Mouse (Mus musculus) kidney, embryonic 15.5 days (tissue): ENCODE results near the gene Ptgs1. TPM values are rescaled to one million over a fixed set of nuclear protein-coding genes. Genes with fewer than 3 reads are reported as not detected.

ENCODE experiments used
- ATAC-seq: fragments of 200-750 bp; cut with Nextera tagmentation; replicated peaks from 2 replicates; pipeline ENCODE4 v1.8.0; 2017; ENCODE audit warnings: moderate TSS enrichment; ENCODE audit not compliant: low FRiP score
- H3K27ac ChIP-seq: fragments of 300-500 bp; sonication (generic); 2 replicates; pipeline ENCODE4 v1.5.1; 2015; ENCODE audit warnings: mild to moderate bottlenecking, inconsistent platforms
- H3K27me3 ChIP-seq: fragments of 300-500 bp; sonication (generic); 2 replicates; pipeline ENCODE4 v1.6.1; 2015; ENCODE audit warnings: inconsistent platforms
- H3K36me3 ChIP-seq: fragments of 300-500 bp; sonication (generic); 2 replicates; pipeline ENCODE4 v1.6.1; 2015; ENCODE audit warnings: inconsistent platforms
- H3K4me1 ChIP-seq: fragments of 300-500 bp; sonication (generic); 2 replicates; pipeline ENCODE4 v1.6.1; 2015; ENCODE audit warnings: inconsistent platforms
- H3K4me2 ChIP-seq: fragments of 300-500 bp; sonication (generic); 2 replicates; pipeline ENCODE4 v1.6.1; 2015; ENCODE audit warnings: moderate library complexity, mild to moderate bottlenecking, inconsistent platforms
- H3K4me3 ChIP-seq: fragments of 300-500 bp; sonication (generic); replicated peaks from 2 replicates; pipeline ENCODE4 v1.5.1; 2015; ENCODE audit warnings: mild to moderate bottlenecking, inconsistent platforms
- H3K9ac ChIP-seq: fragments of 300-500 bp; sonication (generic); 2 replicates; pipeline ENCODE4 v1.6.1; 2015; ENCODE audit warnings: mild to moderate bottlenecking, inconsistent platforms
- H3K9me3 ChIP-seq: fragments of 300-500 bp; sonication (generic); replicated peaks from 2 replicates; pipeline ENCODE4 v1.6.1; 2016; ENCODE audit warnings: inconsistent platforms
- WGBS: fragments of 180-500 bp; shearing (Covaris S2); methylation state at CpG from one replicate; pipeline ENCODE4 v1.1.7; 2015; ENCODE audit warnings: mixed read lengths; 5-methylcytosine and 5-hydroxymethylcytosine counted together
- polyA plus RNA-seq: library from polyadenylated mRNA; unstranded; fragments of >200 nt; fragmentation: Nextera tagmentation; extraction: Ambion mirVana; gene quantifications from 2 replicates; pipeline ENCODE4 v1.2.1, GENCODE M21; 2015

Ptgs1 gene
- polyA plus RNA-seq, 1 experiment from 2014 or later: 29.2 TPM

GRCm38 (mm10) chr2:36216953-36217573 lies 13.2 kb upstream of the Ptgs1 start:
- Histone ChIP-seq H3K27me3 (0 out of 2 replicates have a peak, but pooled peaks cover 5% of the 10 kb centered on the region), H3K9me3 (no peaks in the 10 kb centered on the region), H3K27ac (peak overlapping the region; percentile 77), H3K9ac (no peak overlapping the region), H3K36me3 (no peaks in the 10 kb centered on the region), H3K4me2 (peak overlapping the region; percentile 31), H3K4me1 (peaks cover 48% of the 10 kb centered on the region), H3K4me3 (no peak overlapping the region; the same call in 1 of the 2 replicates)
- 41% methylated on average over 4 of the region's 4 CpGs for WGBS
- peak; percentile 47 for ATAC-seq

GRCm38 (mm10) chr2:36217692-36218233 lies 12.5 kb upstream of the Ptgs1 start:
- Histone ChIP-seq H3K27ac (peak overlapping the region; percentile 77), H3K36me3 (no peaks in the 10 kb centered on the region), H3K4me1 (peaks cover 42% of the 10 kb centered on the region), H3K4me2 (peak overlapping the region; percentile 31), H3K4me3 (no peak overlapping the region), H3K9ac (no peak overlapping the region), H3K27me3 (no peaks in the 10 kb centered on the region), H3K9me3 (no peaks in the 10 kb centered on the region)
- ATAC-seq: no peak
- WGBS: 34% methylated on average over 5 of the region's 5 CpGs

GRCm38 (mm10) chr2:36220106-36220505 lies 10.1 kb upstream of the Ptgs1 start:
- no peak overlapping the region for H3K4me2 ChIP-seq

GRCm38 (mm10) chr2:36220891-36221290 lies 9.3 kb upstream of the Ptgs1 start:
- ATAC-seq: no peak
- 73% methylated on average over 4 of the region's 4 CpGs for WGBS

More at GRCm38 (mm10) chr2:36220106-36220505, 10.1 kb upstream of the Ptgs1 start:
- H3K36me3 ChIP-seq: no peaks in the 10 kb centered on the region
- H3K27ac ChIP-seq: no peak overlapping the region
- WGBS: 83% methylated on average over 8 of the region's 8 CpGs
- no peak overlapping the region for H3K4me3 ChIP-seq
- H3K9ac ChIP-seq: no peak overlapping the region
- no peak for ATAC-seq
- peaks cover 24% of the 10 kb centered on the region for H3K4me1 ChIP-seq
- H3K9me3 ChIP-seq: no peaks in the 10 kb centered on the region
- no peaks in the 10 kb centered on the region for H3K27me3 ChIP-seq

GRCm38 (mm10) chr2:36222168-36222848 lies 7.9 kb upstream of the Ptgs1 start:
- Histone ChIP-seq H3K9me3 (no peaks in the 10 kb centered on the region), H3K36me3 (no peaks in the 10 kb centered on the region), H3K4me1 (peaks cover 10% of the 10 kb centered on the region), H3K9ac (no peak overlapping the region), H3K4me2 (no peak overlapping the region), H3K4me3 (no peak overlapping the region), H3K27me3 (no peaks in the 10 kb centered on the region), H3K27ac (no peak overlapping the region)
- WGBS: 56% methylated on average over 7 of the region's 7 CpGs
- no peak for ATAC-seq

More at GRCm38 (mm10) chr2:36220891-36221290, 9.3 kb upstream of the Ptgs1 start:
- Histone ChIP-seq H3K9ac (no peak overlapping the region), H3K4me2 (no peak overlapping the region), H3K27me3 (no peaks in the 10 kb centered on the region), H3K9me3 (no peaks in the 10 kb centered on the region), H3K4me3 (no peak overlapping the region), H3K4me1 (peaks cover 24% of the 10 kb centered on the region), H3K36me3 (no peaks in the 10 kb centered on the region), H3K27ac (no peak overlapping the region)

- Histone ChIP-seq H3K4me1 (no peaks in the 10 kb centered on the region), H3K27me3 (no peaks in the 10 kb centered on the region), H3K4me2 (no peak overlapping the region), H3K4me3 (no peak overlapping the region), H3K9me3 (no peaks in the 10 kb centered on the region), H3K27ac (no peak overlapping the region), H3K9ac (no peak overlapping the region), H3K36me3 (no peaks in the 10 kb centered on the region)
- no peak for ATAC-seq
Measured at GRCm38 (mm10) chr2:36223436-36223835, 6.8 kb upstream of the Ptgs1 start.

- no peak for ATAC-seq
- Histone ChIP-seq H3K36me3 (no peaks in the 10 kb centered on the region), H3K27ac (no peak overlapping the region), H3K4me2 (no peak overlapping the region), H3K27me3 (no peaks in the 10 kb centered on the region), H3K4me3 (no peak overlapping the region), H3K9ac (no peak overlapping the region), H3K4me1 (no peaks in the 10 kb centered on the region), H3K9me3 (no peaks in the 10 kb centered on the region)
- 85% methylated on average over 7 of the region's 7 CpGs for WGBS
Measured at GRCm38 (mm10) chr2:36224153-36224552, 6.1 kb upstream of the Ptgs1 start.

GRCm38 (mm10) chr2:36224599-36224998 lies 5.6 kb upstream of the Ptgs1 start:
- no peak overlapping the region for H3K27ac ChIP-seq
- no peaks in the 10 kb centered on the region for H3K36me3 ChIP-seq
- H3K27me3 ChIP-seq: no peaks in the 10 kb centered on the region
- ATAC-seq: no peak; the same call in 1 of the 2 replicates
- H3K4me2 ChIP-seq: no peak overlapping the region
- WGBS: 3% methylated on average over 2 of the region's 2 CpGs
- H3K9ac ChIP-seq: no peak overlapping the region
- no peak overlapping the region for H3K4me3 ChIP-seq
- H3K4me1 ChIP-seq: no peaks in the 10 kb centered on the region
- no peaks in the 10 kb centered on the region for H3K9me3 ChIP-seq

GRCm38 (mm10) chr2:36230967-36231366 lies 741 bp downstream of the Ptgs1 start:
- peak overlapping the region; percentile 61 for H3K9ac ChIP-seq
- H3K4me2 ChIP-seq: peak overlapping the region; percentile 93
- H3K27ac ChIP-seq: 0 out of 2 replicates have a peak overlapping the region, but pooled peaks have one; percentile 43
- no peaks in the 10 kb centered on the region for H3K36me3 ChIP-seq
- peaks cover 36% of the 10 kb centered on the region for H3K4me1 ChIP-seq
- H3K4me3 ChIP-seq: peak overlapping the region; percentile 57
- no peaks in the 10 kb centered on the region for H3K9me3 ChIP-seq
- WGBS: 22% methylated on average over 9 of the region's 10 CpGs
- no peak for ATAC-seq
- no peaks in the 10 kb centered on the region for H3K27me3 ChIP-seq

GRCm38 (mm10) chr2:36234526-36235368 lies 4.5 kb downstream of the Ptgs1 start:
- 63% methylated on average over 7 of the region's 7 CpGs for WGBS
- peaks cover 7% of the 10 kb centered on the region; the same call in 1 of the 2 replicates for H3K36me3 ChIP-seq
- H3K27ac ChIP-seq: no peak overlapping the region
- H3K9ac ChIP-seq: no peak overlapping the region
- no peak for ATAC-seq
- H3K4me1 ChIP-seq: peaks cover 41% of the 10 kb centered on the region
- no peak overlapping the region for H3K4me3 ChIP-seq
- no peaks in the 10 kb centered on the region for H3K9me3 ChIP-seq
- no peaks in the 10 kb centered on the region for H3K27me3 ChIP-seq
- H3K4me2 ChIP-seq: no peak overlapping the region

GRCm38 (mm10) chr2:36235917-36236316 lies 5.7 kb downstream of the Ptgs1 start:
- H3K9me3 ChIP-seq: no peaks in the 10 kb centered on the region
- no peak for ATAC-seq
- no peak overlapping the region for H3K4me2 ChIP-seq

More at GRCm38 (mm10) chr2:36235917-36236316, 5.7 kb downstream of the Ptgs1 start:
- 45% methylated on average over 4 of the region's 4 CpGs for WGBS
- H3K36me3 ChIP-seq: peaks cover 14% of the 10 kb centered on the region
- peak overlapping the region; percentile 32; the same call in 1 of the 2 replicates for H3K27ac ChIP-seq
- no peaks in the 10 kb centered on the region for H3K27me3 ChIP-seq
- peaks cover 30% of the 10 kb centered on the region for H3K4me1 ChIP-seq
- H3K9ac ChIP-seq: no peak overlapping the region
- no peak overlapping the region for H3K4me3 ChIP-seq
